Mouse (Mus musculus): ENCODE data around the gene Hexdc.

- TF ChIP-seq CTCF (IDR thresholded peaks at IDR 0.05; ENCODE audit: extremely low read depth, insufficient read depth, low read length) (no peak), POLR2A (IDR thresholded peaks at IDR 0.05; ENCODE audit: extremely low read depth, insufficient read depth, low read length) (no peak)
Measured at GRCm38 (mm10) chr11:121231191-121231590, 27.0 kb downstream of the Hexdc start.

All from cortical plate, adult 2 months (tissue).